Mouse (Mus musculus): ENCODE results near the gene Cdhr4.

Cdhr4 gene

DNA sequence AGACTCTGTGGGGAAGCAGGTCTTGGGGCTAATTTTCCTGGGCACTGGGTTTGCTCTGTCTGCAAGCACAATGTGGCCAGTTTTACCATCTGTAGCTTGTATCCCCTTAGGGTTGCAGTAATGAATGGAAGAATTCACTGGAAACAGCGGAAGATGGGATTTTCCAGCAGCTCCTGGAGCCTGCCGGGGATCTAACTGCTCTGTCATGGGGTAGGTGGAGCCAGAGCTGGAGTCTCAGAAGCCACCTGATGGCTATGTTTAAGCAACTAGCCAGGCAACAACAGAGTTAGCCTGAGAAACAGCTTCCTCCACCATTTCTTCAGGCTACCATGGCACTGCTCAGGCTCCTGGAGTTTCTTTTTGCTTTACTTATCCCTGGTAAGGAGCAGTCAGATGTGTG lies at the start of gene Cdhr4:
Gene Cdhr4 (plus strand): TSS at position 301 of the 400 bp plus-strand sequence.
- DNase-seq = no peak

GRCm38 (mm10) chr9:107947241-107948194 lies 44.8 kb upstream of the Cdhr4 start:
- DNase-seq = no peak

DNA sequence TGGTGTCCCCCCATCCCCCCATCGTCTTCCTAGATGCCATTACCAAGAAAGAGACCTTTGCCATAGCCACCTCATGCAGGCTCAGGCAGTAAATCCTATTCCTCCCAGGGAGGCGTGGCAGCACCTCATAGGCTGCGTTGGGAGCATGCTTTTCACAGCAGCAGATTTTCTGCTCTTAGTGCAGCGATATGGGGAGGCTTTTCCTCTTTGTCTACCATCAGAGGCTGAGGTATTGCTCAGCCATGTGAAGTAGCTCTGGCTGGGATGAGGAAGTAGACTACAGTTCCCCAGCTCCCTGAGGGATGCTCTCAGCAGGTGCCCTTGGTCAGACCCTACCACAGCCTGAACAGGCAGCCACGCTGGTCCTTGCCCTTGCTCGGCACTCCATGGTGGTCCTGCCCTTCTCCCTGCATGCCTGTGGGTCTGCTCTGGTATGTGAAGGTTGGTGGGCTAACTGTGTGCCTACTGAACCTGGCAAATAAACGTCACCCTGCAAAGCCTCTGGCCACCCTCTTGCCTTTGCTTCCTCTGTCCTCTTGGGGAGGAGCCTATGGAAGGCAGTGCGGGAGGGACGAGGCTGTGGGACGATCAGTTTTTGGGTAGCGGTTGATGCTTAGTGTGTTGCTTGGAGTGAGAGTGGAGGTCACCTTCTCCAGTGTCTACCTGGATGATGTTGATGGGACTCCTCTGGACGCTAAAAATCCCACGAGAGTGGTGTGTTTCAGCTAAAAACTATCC lies 42.9 kb upstream of the Cdhr4 start:
- no peak for DNase-seq

- no peak for DNase-seq
Observed at GRCm38 (mm10) chr9:107949922-107950235, 42.4 kb upstream of the Cdhr4 start, which contains the start of gene Traip. Traip (plus strand) TSS chr9:107950136.

DNA sequence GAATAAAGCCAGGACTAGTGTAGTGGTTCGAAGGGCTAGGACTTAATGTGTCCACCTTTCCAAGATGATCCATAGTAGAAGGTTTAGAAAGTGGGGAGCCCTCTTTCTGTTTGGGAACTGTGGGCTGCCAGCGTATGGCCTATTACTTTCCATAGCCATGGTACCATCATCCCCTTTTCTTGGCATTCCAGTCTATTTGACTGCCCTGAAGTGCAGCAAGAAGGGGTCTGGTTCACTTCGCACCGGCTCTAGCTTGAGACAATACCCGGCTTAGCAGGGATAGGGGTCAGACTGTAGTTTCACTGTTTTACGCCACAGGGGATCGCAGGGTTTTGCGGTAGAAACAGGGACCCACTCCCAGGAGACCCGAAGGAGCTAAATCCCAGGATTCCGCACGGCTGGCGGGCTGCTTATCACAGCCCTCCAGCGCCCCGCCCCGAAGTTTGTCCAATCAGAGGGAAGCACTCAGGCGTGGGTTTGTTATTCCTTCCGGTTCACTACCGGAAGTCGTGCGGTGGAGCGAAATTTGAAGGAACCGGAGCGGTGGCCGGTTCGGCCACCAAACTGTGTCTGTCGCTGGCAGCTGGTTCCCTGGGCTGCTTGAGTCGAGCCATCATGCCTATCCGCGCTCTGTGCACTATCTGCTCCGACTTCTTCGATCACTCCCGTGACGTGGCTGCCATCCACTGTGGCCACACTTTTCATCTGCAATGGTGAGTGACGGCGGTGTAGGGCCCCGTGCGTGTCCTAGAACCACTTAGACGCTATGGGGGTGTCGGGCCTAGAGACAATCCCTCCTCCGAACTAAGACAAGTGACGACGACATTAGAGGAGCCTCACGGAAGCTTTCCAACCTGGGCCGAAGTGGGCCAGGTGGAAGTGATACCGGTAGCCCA lies 41.6 kb upstream of the Cdhr4 start:
- DNase-seq = peak; percentile 72 to 82

DNA sequence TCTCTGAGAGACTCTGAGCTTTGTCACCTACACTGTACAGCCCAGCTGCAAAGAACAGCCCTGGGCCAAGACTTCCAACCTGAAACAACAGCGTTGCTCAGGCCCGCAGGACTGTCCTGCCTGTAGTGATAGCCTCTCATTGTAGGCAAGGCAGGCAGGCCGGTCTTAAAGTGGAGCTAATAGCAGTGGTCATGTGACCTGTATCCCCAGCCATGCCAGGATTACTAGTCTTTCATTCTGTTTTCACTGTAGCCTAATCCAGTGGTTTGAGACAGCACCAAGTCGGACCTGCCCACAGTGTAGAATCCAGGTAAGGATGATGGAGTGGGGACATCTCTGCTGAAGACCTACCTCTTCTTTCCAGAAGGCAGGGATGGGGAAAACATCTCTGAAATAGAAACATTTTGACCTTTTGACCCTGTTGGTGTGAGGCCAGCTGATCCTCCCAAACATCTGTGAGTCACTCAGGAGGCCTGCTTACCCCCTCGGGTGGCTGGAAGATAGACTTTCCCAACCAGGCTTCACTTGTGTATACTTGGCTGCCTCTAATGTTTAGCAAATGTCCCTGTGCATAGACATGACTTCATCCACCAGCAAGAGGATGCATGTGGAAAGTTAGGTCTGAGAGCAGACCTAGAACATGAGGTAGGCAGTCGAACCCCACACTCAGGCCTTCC lies 36.5 kb upstream of the Cdhr4 start:
- no peak for DNase-seq

GRCm38 (mm10) chr9:107957141-107957540 lies 35.2 kb upstream of the Cdhr4 start:
- no peak for DNase-seq

- no peak for DNase-seq
Observed at GRCm38 (mm10) chr9:107959896-107960295, 32.4 kb upstream of the Cdhr4 start.

GRCm38 (mm10) chr9:107960928-107961327 lies 31.4 kb upstream of the Cdhr4 start:
- no peak for DNase-seq

GRCm38 (mm10) chr9:107961351-107961762 lies 30.9 kb upstream of the Cdhr4 start:
- no peak for DNase-seq

GRCm38 (mm10) chr9:107961881-107962280 lies 30.4 kb upstream of the Cdhr4 start:
- DNase-seq = no peak

DNA sequence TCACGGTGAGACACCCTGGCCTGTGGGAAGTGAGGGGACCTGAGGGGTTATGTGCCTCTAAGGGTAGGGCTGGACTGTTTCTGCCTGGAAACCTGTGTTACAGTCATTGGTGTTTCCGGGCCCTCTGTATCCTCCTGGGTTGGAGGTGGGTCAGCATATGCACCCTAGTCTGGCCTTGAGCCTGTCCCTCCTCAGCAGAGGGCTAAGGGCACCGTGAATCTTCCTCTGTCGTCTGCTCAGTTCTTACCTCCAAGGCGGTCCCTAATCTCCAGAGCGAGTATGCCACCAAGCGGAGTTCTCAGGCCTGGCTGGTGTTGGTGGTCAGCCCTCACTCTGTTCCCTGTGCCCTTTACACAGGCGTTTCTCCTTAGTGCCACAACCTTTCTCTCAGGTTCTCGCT lies 29.4 kb upstream of the Cdhr4 start:
- no peak for DNase-seq

- DNase-seq = peak; percentile 60 to 71
Observed at GRCm38 (mm10) chr9:107963700-107964099, 28.6 kb upstream of the Cdhr4 start.

GRCm38 (mm10) chr9:107964681-107965080 lies 27.6 kb upstream of the Cdhr4 start:
- DNase-seq = no peak

DNA sequence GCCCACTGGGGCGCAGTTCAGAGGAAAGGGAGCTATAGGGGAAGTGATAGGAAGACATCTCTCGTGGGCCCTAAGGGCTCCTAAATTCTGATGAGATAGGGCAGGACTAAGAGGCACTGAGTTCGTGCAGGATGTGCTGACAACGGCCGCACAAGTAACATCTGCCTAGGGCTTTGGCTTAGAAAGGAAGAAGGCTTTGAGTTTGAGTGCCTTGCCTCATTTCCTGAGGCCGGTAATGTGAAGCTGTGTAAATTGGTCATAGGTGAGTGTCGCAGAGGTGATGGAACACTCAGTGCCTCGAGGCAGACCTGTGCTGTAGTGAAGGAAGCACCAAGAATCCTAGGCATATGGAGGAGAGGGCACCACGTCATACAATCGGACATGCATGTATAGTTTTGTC lies 25.6 kb upstream of the Cdhr4 start:
- DNase-seq = no peak

GRCm38 (mm10) chr9:107967437-107967836 lies 24.9 kb upstream of the Cdhr4 start:
- DNase-seq = no peak

DNA sequence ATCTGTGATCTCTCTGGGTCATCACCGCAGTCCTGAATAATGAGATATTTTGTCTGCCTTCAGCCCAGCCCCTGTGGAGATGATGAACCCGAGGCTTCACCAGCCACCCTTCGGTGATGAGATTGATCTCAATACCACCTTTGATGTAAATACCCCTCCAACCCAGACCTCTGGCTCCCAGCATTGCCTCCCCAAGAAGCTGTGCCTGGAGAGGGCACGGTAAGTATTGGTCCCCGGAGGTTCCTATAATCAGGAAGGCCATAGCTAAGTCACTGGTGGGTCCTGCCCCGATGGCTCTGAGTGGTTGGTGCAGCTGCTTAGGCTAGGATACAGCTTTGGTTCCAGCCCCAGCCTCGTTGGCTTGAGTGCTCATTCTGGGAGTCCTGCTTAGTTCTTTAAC lies 23.8 kb upstream of the Cdhr4 start:
- no peak for DNase-seq

- DNase-seq = no peak
Observed at GRCm38 (mm10) chr9:107970311-107970710, 22.0 kb upstream of the Cdhr4 start.

- no peak for DNase-seq
Observed at GRCm38 (mm10) chr9:107971690-107972541, 20.4 kb upstream of the Cdhr4 start.

- no peak for DNase-seq
Observed at GRCm38 (mm10) chr9:107974491-107975171, 17.7 kb upstream of the Cdhr4 start.

Measured in spleen, adult 18-20 months (tissue).